Mouse (Mus musculus) testis, adult 2 months (tissue): Measurements from ENCODE around the gene Fbxl13.

ENCODE experiments used
- CTCF ChIP-seq: fragments of 200-500 bp; IDR thresholded peaks from 2 replicates; pipeline ENCODE4 v1.5.1; 2012; ENCODE audit warnings: low read depth, mild to moderate bottlenecking, inconsistent platforms, low read length, moderate library complexity; ENCODE audit not compliant: control insufficient read depth, insufficient read depth, insufficient replicate concordance
- POLR2A ChIP-seq: fragments of 200-500 bp; IDR thresholded peaks from 2 replicates; pipeline ENCODE4 v1.6.1; 2012; ENCODE audit warnings: low read depth, mild to moderate bottlenecking, inconsistent platforms, low read length, moderate library complexity; ENCODE audit not compliant: control insufficient read depth

DNA sequence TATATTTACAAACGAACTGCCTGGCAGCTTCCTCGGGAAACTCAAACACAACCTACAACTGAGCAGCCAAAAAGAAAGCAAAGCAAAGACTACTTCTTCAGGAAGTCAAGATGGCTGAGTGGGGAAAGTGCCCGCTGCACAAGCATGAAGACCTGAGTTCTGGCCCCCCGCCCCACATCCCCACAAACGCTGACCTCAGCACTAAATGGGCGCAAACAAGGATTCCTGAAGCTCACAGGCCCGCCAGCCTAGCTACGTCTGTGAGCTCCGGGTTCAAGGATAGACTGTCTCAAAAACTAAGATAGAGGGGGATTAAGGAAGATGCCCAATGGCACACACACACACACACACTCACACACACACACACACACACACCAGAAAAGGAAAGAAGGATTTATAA, 32.9 kb upstream of the Fbxl13 start:
- TF ChIP-seq CTCF, result no peak
- TF ChIP-seq POLR2A, result no peak
